Mouse (Mus musculus) thymus, adult 2 months (tissue): Measurements from ENCODE around the gene Mrpl52. TPM values are rescaled to one million over a fixed set of nuclear protein-coding genes. Genes with fewer than 3 reads are reported as not detected.
A peak's percentile ranks its signal among the peaks of the same experiment; 100 is the strongest.

Experiments used
- DNase-seq: peaks from one replicate; pipeline ENCODE4 v3.0.0; 2021
- H3K27ac ChIP-seq: fragments of 200-500 bp; 2 replicates; pipeline ENCODE4 v1.5.1; 2012; ENCODE audit warnings: low read length, control low read depth; ENCODE audit not compliant: control insufficient read depth, insufficient read depth
- H3K27me3 ChIP-seq: fragments of 200-500 bp; 2 replicates; pipeline ENCODE4 v1.6.1; 2012; ENCODE audit warnings: mild to moderate bottlenecking, low read length, moderate library complexity, mixed read lengths; ENCODE audit not compliant: control insufficient read depth, insufficient read depth
- H3K36me3 ChIP-seq: fragments of 200-500 bp; 2 replicates; pipeline ENCODE4 v1.6.1; 2012; ENCODE audit warnings: mild to moderate bottlenecking, low read length, moderate library complexity; ENCODE audit not compliant: control insufficient read depth, insufficient read depth
- H3K4me1 ChIP-seq: fragments of 200-500 bp; replicated peaks from 2 replicates; pipeline ENCODE4 v1.6.1; 2012; ENCODE audit warnings: low read length; ENCODE audit not compliant: control insufficient read depth, insufficient read depth
- H3K4me3 ChIP-seq: fragments of 200-500 bp; 2 replicates; pipeline ENCODE4 v1.5.1; 2012; ENCODE audit warnings: mild to moderate bottlenecking, low read length, control low read depth, moderate library complexity; ENCODE audit not compliant: control insufficient read depth, insufficient read depth
- CTCF ChIP-seq: fragments of 200-500 bp; IDR thresholded peaks from 2 replicates; pipeline ENCODE4 v1.5.1; 2012; ENCODE audit warnings: mild to moderate bottlenecking, control low read depth, low read length, moderate library complexity, borderline replicate concordance; ENCODE audit not compliant: control insufficient read depth, poor library complexity, insufficient read depth; ENCODE audit errors: extremely low read depth
- POLR2A ChIP-seq: fragments of 200-500 bp; IDR thresholded peaks from 2 replicates; pipeline ENCODE4 v1.6.1; 2012; ENCODE audit warnings: mild to moderate bottlenecking, low read length, control low read depth, moderate library complexity; ENCODE audit not compliant: control insufficient read depth, poor library complexity, insufficient read depth; ENCODE audit errors: extremely low read depth
- WGBS: fragments of 180-500 bp; shearing (Covaris S2); methylation state at CpG from one replicate; pipeline ENCODE4 v1.1.7; 2018; 5-methylcytosine and 5-hydroxymethylcytosine counted together
- polyA plus RNA-seq: library from polyadenylated mRNA; depleted of rRNA; stranded (reverse); fragments of >200 nt; gene quantifications from 2 replicates; pipeline ENCODE4 v1.2.3, GENCODE M21; 2012

The Mrpl52 gene
- polyA plus RNA-seq, 1 experiment = 211 TPM

DNA sequence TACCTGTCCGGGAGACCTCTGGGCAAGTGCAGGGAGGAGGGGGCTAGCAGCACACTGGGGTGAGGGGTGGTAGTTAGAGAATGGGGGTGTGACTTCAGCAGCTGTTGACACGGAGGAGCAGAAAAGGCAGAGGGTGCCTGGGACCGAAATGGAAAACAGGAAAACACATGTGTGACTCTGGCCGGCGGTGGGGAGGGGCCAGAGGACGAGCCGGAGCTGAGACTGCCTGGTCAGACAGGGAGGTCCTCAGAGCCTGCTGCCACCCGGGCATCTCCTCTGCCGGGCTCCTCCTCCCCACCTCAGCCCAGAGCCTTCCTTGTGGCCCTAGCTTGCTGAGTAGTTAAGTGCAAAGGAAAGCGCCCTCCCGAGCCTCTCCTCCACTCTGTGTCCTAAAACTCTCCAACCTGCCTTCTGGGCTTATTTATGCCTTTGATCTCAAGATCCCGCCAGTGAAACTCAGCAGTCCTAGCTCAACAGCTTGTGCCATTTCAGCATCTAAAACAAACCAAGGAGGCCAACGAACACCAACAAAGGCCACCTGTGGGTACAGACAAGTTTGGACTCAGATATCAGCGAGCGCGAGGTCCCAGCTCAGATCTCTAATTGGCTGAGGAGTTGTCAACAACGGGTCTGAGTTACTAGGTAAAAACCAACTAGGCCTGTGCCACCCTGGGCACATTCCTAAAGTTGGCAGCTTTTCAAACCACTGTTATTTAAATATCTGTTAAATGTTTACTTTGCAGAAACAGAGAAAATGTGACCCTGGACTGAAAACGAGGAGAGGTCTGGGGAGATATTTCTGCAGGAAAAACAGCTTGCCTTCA is 12.6 kb upstream of the Mrpl52 start:
- Histone ChIP-seq H3K27me3 (no peaks in the 10 kb centered on the region), H3K4me3 (peak overlapping the region; percentile 7), H3K36me3 (no peaks in the 10 kb centered on the region), H3K4me1 (peaks cover 20% of the 10 kb centered on the region), H3K27ac (peak overlapping the region; percentile 1; the same call in 1 of the 2 replicates)
- DNase-seq = peak; percentile 32
- TF ChIP-seq CTCF (no peak), POLR2A (no peak)
- 13% methylated on average over 18 of the region's 18 CpGs for WGBS

DNA sequence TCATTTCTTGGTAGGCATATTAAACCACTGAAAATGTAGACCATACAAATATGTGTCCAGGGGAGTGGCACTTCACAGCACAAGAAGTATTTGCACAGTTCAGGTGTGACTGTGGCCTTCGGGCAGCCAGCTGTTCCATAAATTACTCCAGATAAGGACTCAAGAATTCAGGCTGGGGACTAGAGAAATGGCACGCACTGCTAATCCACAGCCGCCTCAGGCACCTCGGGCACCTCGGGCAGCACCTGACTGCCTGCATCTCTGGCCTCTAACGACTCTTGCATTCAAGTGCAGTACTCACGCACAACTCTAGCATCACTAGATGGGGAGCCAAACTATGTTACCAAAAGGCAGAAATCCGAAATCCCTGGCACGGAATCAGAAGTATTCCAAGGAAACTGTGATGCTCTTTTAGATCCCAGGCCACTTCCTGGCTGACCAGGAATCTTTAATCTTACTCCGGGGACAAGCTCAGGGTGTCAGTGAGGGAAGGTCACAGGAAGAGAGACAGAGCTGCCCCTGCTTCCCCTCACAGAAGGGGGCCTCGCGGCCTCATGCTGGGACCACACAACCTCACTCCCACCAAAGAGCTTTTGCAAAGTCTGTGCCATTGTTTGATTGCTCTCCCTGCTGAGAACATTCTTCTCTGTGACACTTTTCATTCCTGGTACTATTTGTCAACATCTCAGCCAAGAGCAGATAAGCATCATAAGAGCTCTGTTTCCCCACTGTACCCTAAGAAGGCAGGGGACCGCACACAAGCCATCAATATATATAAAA is 11.3 kb upstream of the Mrpl52 start:
- 94% methylated on average over 13 of the region's 13 CpGs for WGBS
- Histone ChIP-seq H3K27me3 (no peaks in the 10 kb centered on the region), H3K4me1 (peaks cover 17% of the 10 kb centered on the region), H3K27ac (no peak overlapping the region), H3K36me3 (no peaks in the 10 kb centered on the region), H3K4me3 (no peak overlapping the region)
- no peak for TF ChIP-seq POLR2A
- TF ChIP-seq CTCF = no peak
- no peak for DNase-seq

DNA sequence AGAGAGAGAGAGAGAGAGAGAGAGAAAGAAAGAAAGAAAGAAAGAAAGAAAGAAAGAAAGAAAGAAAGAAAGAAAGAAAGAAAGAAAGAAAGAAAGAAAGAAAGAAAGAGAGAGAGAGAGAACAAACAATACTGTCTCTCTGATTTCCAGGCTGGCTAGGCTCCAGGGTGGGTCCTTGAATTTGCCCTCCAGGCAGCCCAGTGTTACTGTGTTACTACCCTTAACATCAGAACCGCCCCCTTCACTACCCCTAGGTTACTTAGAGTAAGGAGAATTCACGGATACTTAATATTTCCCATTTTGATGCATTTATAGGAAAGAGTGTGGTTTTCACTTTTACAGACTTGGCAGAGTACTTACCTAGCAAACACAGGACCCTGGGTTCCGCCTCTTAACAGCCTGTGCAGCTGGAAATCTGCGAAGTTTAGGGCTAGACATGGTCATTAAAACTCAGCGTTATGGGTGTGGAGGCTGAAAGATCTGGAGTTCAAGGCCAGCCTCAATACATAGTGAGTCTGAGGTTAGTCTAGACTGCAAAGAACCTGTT is 10.4 kb upstream of the Mrpl52 start:
- 93% methylated on average over 5 of the region's 5 CpGs for WGBS
- Histone ChIP-seq H3K4me3 (no peak overlapping the region), H3K4me1 (peaks cover 16% of the 10 kb centered on the region), H3K36me3 (no peaks in the 10 kb centered on the region), H3K27me3 (no peaks in the 10 kb centered on the region), H3K27ac (no peak overlapping the region)
- no peak for DNase-seq
- TF ChIP-seq POLR2A (no peak), CTCF (no peak)

DNA sequence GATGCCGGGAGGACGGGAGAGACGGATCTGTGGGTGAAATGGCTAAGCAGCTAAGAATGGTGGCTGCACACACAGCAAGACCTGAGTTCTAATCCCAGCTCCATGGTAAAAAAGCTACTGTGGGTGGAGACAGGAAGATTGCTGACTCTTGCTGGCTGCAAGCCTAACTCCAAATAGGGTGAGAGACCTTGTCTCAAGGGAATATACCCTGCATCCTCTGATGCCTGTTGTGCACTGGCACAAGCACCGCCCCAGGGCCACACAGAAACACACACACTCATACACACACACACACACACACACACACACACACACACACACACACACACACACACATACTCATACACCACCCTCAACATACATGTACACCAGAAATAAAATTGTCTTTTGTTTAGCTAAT is 9.9 kb upstream of the Mrpl52 start:
- H3K4me1 ChIP-seq = peaks cover 16% of the 10 kb centered on the region
- H3K27me3 ChIP-seq = no peaks in the 10 kb centered on the region
- no peak overlapping the region for H3K27ac ChIP-seq
- TF ChIP-seq POLR2A (no peak), CTCF (no peak)
- no peaks in the 10 kb centered on the region for H3K36me3 ChIP-seq
- WGBS = 96% methylated on average over 4 of the region's 4 CpGs
- no peak overlapping the region for H3K4me3 ChIP-seq
- no peak for DNase-seq

DNA sequence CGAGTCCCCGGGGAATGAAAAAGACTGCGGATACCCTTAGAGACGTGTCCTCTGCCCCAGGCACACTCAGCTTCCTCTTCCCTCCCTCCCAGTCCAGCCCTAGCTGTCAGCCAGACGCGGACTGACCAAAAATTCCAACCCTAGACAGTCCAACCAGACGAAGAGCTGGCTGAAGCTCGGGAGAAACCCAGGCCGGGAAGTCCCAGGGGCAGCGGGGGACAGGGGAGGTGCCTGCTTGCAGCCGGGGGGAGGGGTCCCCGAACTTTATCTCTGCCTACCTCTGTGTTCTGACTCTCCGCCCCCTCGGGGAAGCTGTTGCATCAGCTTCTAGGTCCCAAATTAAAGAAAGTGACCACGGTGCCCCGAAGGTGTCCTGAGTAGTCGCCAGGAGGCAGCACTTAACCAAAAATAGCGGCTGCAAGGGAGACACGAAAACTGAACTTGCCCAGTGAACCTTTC is 9.1 kb upstream of the Mrpl52 start, which contains the start of gene Slc7a7:
Gene Slc7a7, minus strand, starts transcription at position 158 of the 459 bp plus-strand sequence.
- peaks cover 16% of the 10 kb centered on the region for H3K4me1 ChIP-seq
- H3K27ac ChIP-seq = no peak within 1 kb of the TSS
- 62% methylated on average over 19 of the region's 19 CpGs for WGBS
- H3K36me3 ChIP-seq = no peaks in the 10 kb centered on the region
- H3K4me3 ChIP-seq = no peak within 1 kb of the TSS
- H3K27me3 ChIP-seq = no peaks in the 10 kb centered on the region
- DNase-seq = no peak
- TF ChIP-seq POLR2A (no peak), CTCF (no peak)

DNA sequence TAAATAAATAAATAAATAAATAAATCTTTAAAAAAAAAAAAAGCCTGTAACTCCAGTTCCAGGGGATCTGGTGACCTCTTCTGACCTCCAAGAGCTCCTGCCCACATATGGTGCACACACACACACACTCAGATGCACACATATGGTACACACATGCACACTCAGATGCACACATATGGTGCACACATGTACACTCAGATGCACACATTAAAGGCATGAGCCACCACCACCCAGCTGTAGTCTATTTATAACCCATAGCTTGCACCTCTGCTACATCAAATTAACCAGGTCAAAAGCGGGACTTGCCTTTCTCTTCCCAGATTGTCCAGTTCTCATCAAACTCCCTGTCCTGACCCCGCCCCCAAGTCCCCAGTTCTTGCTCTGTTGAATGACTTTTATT is 5.7 kb upstream of the Mrpl52 start:
- Histone ChIP-seq H3K36me3 (no peaks in the 10 kb centered on the region), H3K27ac (no peak overlapping the region), H3K4me1 (peaks cover 2% of the 10 kb centered on the region; the same call in 1 of the 2 replicates), H3K27me3 (no peaks in the 10 kb centered on the region), H3K4me3 (no peak overlapping the region)
- TF ChIP-seq CTCF (no peak), POLR2A (no peak)
- 84% methylated on average over 2 of the region's 2 CpGs for WGBS
- no peak for DNase-seq
